In genomic region chr1:151034993-151035592, GRCm38 (mm10) we compare ENCODE assay signal across 8 mouse cellular contexts. TPM values are rescaled to one million over a fixed set of nuclear protein-coding genes. Genes with fewer than 3 reads are reported as not detected.
A peak's percentile ranks its signal among the peaks of the same experiment; 100 is the strongest.
DNase-seq lines count a peak whose midpoint lies in the region; ATAC-seq and TF ChIP-seq lines count a peak whose summit lies in the region.

No protein-coding gene starts in this region.

- H3K9me3 ChIP-seq in forebrain, embryonic 16.5 days (ENCODE audit: control insufficient read depth, low read length), result no peaks in the 10 kb centered on the region
- H3K9me3 ChIP-seq in hindbrain, embryonic 13.5 days, result no peaks in the 10 kb centered on the region
- H3K9me3 ChIP-seq in lung, postnatal 0 days (ENCODE audit: low read length), result no peaks in the 10 kb centered on the region

- no peak overlapping the region for H3K27ac ChIP-seq in forebrain, embryonic 16.5 days (ENCODE audit: low read length)
- no peak overlapping the region for H3K27ac ChIP-seq in hindbrain, embryonic 13.5 days
- H3K27ac ChIP-seq in lung, postnatal 0 days (ENCODE audit: low read length), result no peak overlapping the region

- no peaks in the 10 kb centered on the region for H3K36me3 ChIP-seq in forebrain, embryonic 16.5 days (ENCODE audit: control insufficient read depth, insufficient read depth)
- H3K36me3 ChIP-seq in hindbrain, embryonic 13.5 days, result no peaks in the 10 kb centered on the region
- H3K36me3 ChIP-seq in lung, postnatal 0 days (ENCODE audit: insufficient read depth, low read length), result no peaks in the 10 kb centered on the region

- no peaks in the 10 kb centered on the region for H3K27me3 ChIP-seq in forebrain, embryonic 16.5 days (replicated peaks; ENCODE audit: control insufficient read depth, insufficient read depth, low read length)
- no peaks in the 10 kb centered on the region for H3K27me3 ChIP-seq in hindbrain, embryonic 13.5 days
- no peaks in the 10 kb centered on the region for H3K27me3 ChIP-seq in lung, postnatal 0 days (replicated peaks; ENCODE audit: insufficient read depth, low read length)

- no peak overlapping the region for H3K4me2 ChIP-seq in forebrain, embryonic 16.5 days (ENCODE audit: low read length)
- H3K4me2 ChIP-seq in hindbrain, embryonic 13.5 days, result no peak overlapping the region
- H3K4me2 ChIP-seq in lung, postnatal 0 days (replicated peaks; ENCODE audit: low read depth, low read length), result no peak overlapping the region

- WGBS in forebrain, embryonic 16.5 days, result 2% methylated on average over 5 of the region's 5 CpGs
- WGBS in hindbrain, embryonic 13.5 days, result 1% methylated on average over 5 of the region's 5 CpGs
- 0% methylated on average over 5 of the region's 5 CpGs for WGBS in lung, postnatal 0 days

- TF ChIP-seq CTCF in lung, postnatal 0 days (IDR thresholded peaks at IDR 0.05), result peak; percentile 82

- H3K4me3 ChIP-seq in forebrain, embryonic 16.5 days (replicated peaks; ENCODE audit: low read length), result no peak overlapping the region
- H3K4me3 ChIP-seq in hindbrain, embryonic 13.5 days, result no peak overlapping the region
- no peak overlapping the region for H3K4me3 ChIP-seq in lung, postnatal 0 days (ENCODE audit: low read depth, low read length)

- DNase-seq in MN1 (ENCODE audit: low spot score), result peak; percentile 47
- DNase-seq in brain, embryonic 18.5 days (ENCODE audit: low read depth, low spot score), result peak; percentile 24
- DNase-seq in layer of hippocampus, adult 9-10 months (ENCODE audit: low spot score), result peak; percentile 58
- peak; percentile 59 for DNase-seq in lung, postnatal 0 days (ENCODE audit: low spot score)
- DNase-seq in ovary, postnatal 36 days (ENCODE audit: low spot score), result peak; percentile 58
- DNase-seq in urinary bladder, postnatal 36 days (ENCODE audit: low spot score in 2 of 2), result peak; percentile 53 to 54

- no peaks in the 10 kb centered on the region; the same call in 1 of the 2 replicates for H3K4me1 ChIP-seq in forebrain, embryonic 16.5 days (replicated peaks; ENCODE audit: control insufficient read depth, insufficient read depth, low read length)
- H3K4me1 ChIP-seq in hindbrain, embryonic 13.5 days (replicated peaks), result no peaks in the 10 kb centered on the region
- no peaks in the 10 kb centered on the region for H3K4me1 ChIP-seq in lung, postnatal 0 days (ENCODE audit: insufficient read depth, low read depth, low read length)

- peak; percentile 67 for ATAC-seq in forebrain, embryonic 16.5 days
- ATAC-seq in hindbrain, embryonic 13.5 days (ENCODE audit: low FRiP score), result peak; percentile 39; the same call in 1 of the 2 replicates
- no peak for ATAC-seq in lung, postnatal 0 days

- no peak overlapping the region for H3K9ac ChIP-seq in forebrain, embryonic 16.5 days (replicated peaks; ENCODE audit: low read depth, low read length)
- H3K9ac ChIP-seq in hindbrain, embryonic 13.5 days, result no peak overlapping the region
- no peak overlapping the region for H3K9ac ChIP-seq in lung, postnatal 0 days (replicated peaks; ENCODE audit: low read depth)

- peak; percentile 17; the same call in 1 of the 2 replicates for TF ChIP-seq EP300 in lung, postnatal 0 days (IDR thresholded peaks at IDR 0.05)

RNA-seq across cellular contexts. Expression of gene Hmcn1, which starts 41.9 kb away (rescaled TPM):
- polyA plus RNA-seq in forebrain, embryonic 16.5 days (2015; fragmentation: Nextera tagmentation; extraction: Ambion mirVana), result 0.81 and 1.3 TPM in 2 replicates
- polyA plus RNA-seq in hindbrain, embryonic 13.5 days (2015; fragmentation: Nextera tagmentation; extraction: Ambion mirVana), result 2.6 and 2.9 TPM in 2 replicates
- polyA plus RNA-seq in lung, postnatal 0 days (2015; fragmentation: Nextera tagmentation; extraction: Ambion mirVana), result 24.7 and 26.7 TPM in 2 replicates
